8 mouse cellular contexts compared by ENCODE assay signal in the genomic region with DNA sequence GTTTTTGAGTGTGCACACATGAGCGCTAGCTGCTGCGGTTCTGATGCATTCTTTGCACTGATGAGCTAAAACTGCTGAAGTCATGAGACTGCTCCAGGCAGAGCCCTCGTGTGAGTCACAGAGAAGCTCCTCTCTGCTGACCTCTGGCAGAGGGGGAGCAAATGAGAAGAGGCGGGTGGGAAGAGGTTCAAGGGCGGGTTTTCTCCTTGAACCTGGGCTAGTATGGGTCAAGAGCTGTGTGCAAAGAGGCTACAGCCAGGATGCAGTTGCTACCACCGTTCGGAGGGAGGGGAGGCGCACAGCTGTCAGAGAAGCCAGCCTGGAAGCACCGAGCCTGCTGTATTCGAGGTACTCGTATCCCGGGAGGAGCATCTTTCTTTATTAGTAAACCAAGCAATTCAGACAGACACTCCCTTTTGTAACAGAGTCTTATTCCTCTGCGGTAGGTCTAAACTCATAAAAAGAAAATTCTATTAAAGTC. TPM values are rescaled to one million over a fixed set of nuclear protein-coding genes. Genes with fewer than 3 reads are reported as not detected.
DNase-seq lines count a peak whose midpoint lies in the region; ATAC-seq and TF ChIP-seq lines count a peak whose summit lies in the region.

Cdk15 (plus strand) TSS at position 156 of the 481 bp plus-strand sequence.

- H3K4me1 ChIP-seq in heart, embryonic 16.5 days (ENCODE audit: control insufficient read depth, insufficient read depth, low read length), result no peaks in the 10 kb centered on the region
- H3K4me1 ChIP-seq in hindbrain, embryonic 12.5 days, result peaks cover 25% of the 10 kb centered on the region
- H3K4me1 ChIP-seq in midbrain, embryonic 16.5 days (ENCODE audit: control insufficient read depth, insufficient read depth, low read length), result peaks cover 13% of the 10 kb centered on the region

- no peak within 1 kb of the TSS for H3K9ac ChIP-seq in heart, embryonic 16.5 days (ENCODE audit: low read length)
- no peak within 1 kb of the TSS for H3K9ac ChIP-seq in hindbrain, embryonic 12.5 days
- no peak within 1 kb of the TSS for H3K9ac ChIP-seq in midbrain, embryonic 16.5 days (ENCODE audit: low read depth, low read length)

- DNase-seq in heart, adult 9 months (ENCODE audit: low spot score in 2 of 2), result no peak
- DNase-seq in Patski (ENCODE audit: low read depth, low spot score), result peak; percentile 84
- DNase-seq in cerebellum, adult 9-10 months, result no peak
- DNase-seq in layer of hippocampus, adult 9-11 months, result no peak

- CTCF ChIA-PET in Patski (lab: Charles Lee), result interaction anchor here (0.6 to 2.5 kb wide), 7 partner anchors 9 to 366 kb away, joined by 3 to 10 read pairs (median 4); no protein-coding TSS in a partner anchor

- no peak within 1 kb of the TSS for H3K4me3 ChIP-seq in heart, embryonic 16.5 days (ENCODE audit: low read length)
- no peak within 1 kb of the TSS for H3K4me3 ChIP-seq in hindbrain, embryonic 12.5 days
- H3K4me3 ChIP-seq in midbrain, embryonic 16.5 days (ENCODE audit: low read depth, low read length), result no peak within 1 kb of the TSS

- H3K36me3 ChIP-seq in heart, embryonic 16.5 days (ENCODE audit: control insufficient read depth, insufficient read depth), result no peaks in the 10 kb centered on the region
- H3K36me3 ChIP-seq in hindbrain, embryonic 12.5 days, result no peaks in the 10 kb centered on the region
- H3K36me3 ChIP-seq in midbrain, embryonic 16.5 days (ENCODE audit: control insufficient read depth, insufficient read depth, low read length), result no peaks in the 10 kb centered on the region

- no peak for ATAC-seq in heart, embryonic 16.5 days (replicated peaks; ENCODE audit: extremely low read depth, insufficient read depth, low FRiP score)
- ATAC-seq in Patski, result peak; percentile 98
- peak; percentile 35; the same call in 1 of the 2 replicates for ATAC-seq in hindbrain, embryonic 12.5 days (ENCODE audit: low FRiP score)
- ATAC-seq in midbrain, embryonic 16.5 days, result 0 out of 2 replicates have a peak, but pooled peaks have one; percentile 14
- no peak for ATAC-seq in megakaryocyte-erythroid progenitor cell, adult 5-6 weeks (replicated peaks; ENCODE audit: low FRiP score, low TSS enrichment, poor library complexity, severe bottlenecking)

- peak within 1 kb of the TSS; percentile 30; the same call in 1 of the 2 replicates for H3K4me2 ChIP-seq in heart, embryonic 16.5 days (ENCODE audit: low read depth, low read length)
- H3K4me2 ChIP-seq in hindbrain, embryonic 12.5 days (replicated peaks), result peak within 1 kb of the TSS; percentile 28
- H3K4me2 ChIP-seq in midbrain, embryonic 16.5 days (ENCODE audit: low read length), result no peak within 1 kb of the TSS

- 0 out of 2 replicates have a peak, but pooled peaks cover 2% of the 10 kb centered on the region for H3K27me3 ChIP-seq in heart, embryonic 16.5 days (ENCODE audit: control insufficient read depth, insufficient read depth, low read length)
- H3K27me3 ChIP-seq in Patski, result no peaks in the 10 kb centered on the region
- H3K27me3 ChIP-seq in hindbrain, embryonic 12.5 days, result no peaks in the 10 kb centered on the region
- no peaks in the 10 kb centered on the region; the same call in 1 of the 2 replicates for H3K27me3 ChIP-seq in midbrain, embryonic 16.5 days (ENCODE audit: control insufficient read depth, insufficient read depth, low read depth, low read length)

- TF ChIP-seq CTCF in Patski (IDR thresholded peaks at IDR 0.05), result no peak

- no peaks in the 10 kb centered on the region for H3K9me3 ChIP-seq in heart, embryonic 16.5 days (replicated peaks; ENCODE audit: control insufficient read depth, low read length)
- H3K9me3 ChIP-seq in hindbrain, embryonic 12.5 days (replicated peaks), result no peaks in the 10 kb centered on the region
- no peaks in the 10 kb centered on the region for H3K9me3 ChIP-seq in midbrain, embryonic 16.5 days (replicated peaks; ENCODE audit: control insufficient read depth, low read length, poor library complexity, severe bottlenecking)

- POLR2A ChIA-PET in Patski (lab: Charles Lee), result no interaction called here

- in situ Hi-C loops in Patski (cut with MboI; ENCODE audit: low pct_unique_long_range_greater_than_20kb), result no loop called here

- no peak within 1 kb of the TSS for H3K27ac ChIP-seq in heart, embryonic 16.5 days (ENCODE audit: low read length)
- H3K27ac ChIP-seq in hindbrain, embryonic 12.5 days, result no peak within 1 kb of the TSS
- no peak within 1 kb of the TSS for H3K27ac ChIP-seq in midbrain, embryonic 16.5 days (ENCODE audit: low read length)

- WGBS in heart, embryonic 16.5 days, result 19% methylated on average over 13 of the region's 13 CpGs
- WGBS in hindbrain, embryonic 12.5 days, result 16% methylated on average over 13 of the region's 13 CpGs
- WGBS in midbrain, embryonic 16.5 days, result 15% methylated on average over 13 of the region's 13 CpGs

RNA-seq across cellular contexts. Expression of gene Cdk15, which starts in this region (rescaled TPM):
- polyA plus RNA-seq in heart, embryonic 16.5 days (2015; fragmentation: Nextera tagmentation; extraction: Ambion mirVana), result 0.62 TPM in 1 of 2 replicates, not detected in the other
- polyA plus RNA-seq in Patski (2021), result 7.3 TPM
- 1.4 and 2.0 TPM in 2 replicates for polyA plus RNA-seq in hindbrain, embryonic 12.5 days (2016; fragmentation: Nextera tagmentation; extraction: Ambion mirVana)
- 1.5 and 2.2 TPM in 2 replicates for polyA plus RNA-seq in midbrain, embryonic 16.5 days (2015; fragmentation: Nextera tagmentation; extraction: Ambion mirVana)
- total RNA-seq in megakaryocyte-erythroid progenitor cell, adult 5-6 weeks (2014; fragmentation: Nextera tagmentation), result not detected in 2 replicates
- total RNA-seq in megakaryocyte-erythroid progenitor cell, adult 5-6 weeks (2017), result not detected in 2 replicates

Comparison
In these comparisons a context has a peak if more than half of its experiments do, and no peak if none do; other contexts are left out.
1. ATAC-seq: peak in Patski (single experiment), hindbrain, embryonic 12.5 days (single experiment) and midbrain, embryonic 16.5 days (single experiment); none in heart, embryonic 16.5 days (single experiment) and megakaryocyte-erythroid progenitor cell, adult 5-6 weeks (single experiment).